Mouse (Mus musculus): ENCODE measurements around the gene Thsd4. TPM values are rescaled to one million over a fixed set of nuclear protein-coding genes. Genes with fewer than 3 reads are reported as not detected.
A peak's percentile ranks its signal among the peaks of the same experiment; 100 is the strongest.

Thsd4 gene
- total and polyA plus RNA-seq, 2 experiments: 0.70 to 0.92 TPM

DNA sequence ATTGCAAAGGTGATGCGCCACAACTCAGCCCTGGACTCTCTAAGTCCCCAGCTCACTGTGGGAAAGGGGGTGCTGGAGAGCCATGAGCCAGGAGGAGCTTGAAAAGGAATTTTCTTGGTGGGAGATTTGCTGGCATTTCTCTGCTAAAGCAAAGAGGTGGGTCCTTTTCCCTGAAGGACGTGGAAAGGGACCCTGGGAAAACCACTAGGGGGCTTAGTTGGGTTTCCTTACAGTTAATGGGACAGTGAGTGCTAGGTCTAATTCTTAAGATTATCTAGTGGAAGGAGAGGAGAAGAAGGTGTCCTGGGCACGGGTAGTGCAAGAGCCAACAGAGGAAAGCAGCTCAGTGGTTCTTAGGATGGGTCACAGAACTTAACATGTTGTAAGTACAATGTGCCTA lies 238.3 kb downstream of the Thsd4 start:
- Histone ChIP-seq H3K27ac (replicated peaks; ENCODE audit: insufficient read depth, low read depth, low read length) (no peak overlapping the region), H3K9ac (ENCODE audit: low read depth, low read length) (no peak overlapping the region), H3K79me2 (ENCODE audit: control insufficient read depth, insufficient read depth, low read length) (no peaks in the 10 kb centered on the region), H3K4me1 (ENCODE audit: control insufficient read depth, insufficient read depth, low read length) (no peaks in the 10 kb centered on the region), H3K4me3 (ENCODE audit: insufficient read depth, low read depth, low read length) (no peak overlapping the region), H3K27me3 (ENCODE audit: control insufficient read depth, insufficient read depth, low read length) (no peaks in the 10 kb centered on the region; the same call in 1 of the 2 replicates), H3K36me3 (ENCODE audit: control insufficient read depth, insufficient read depth, low read length) (no peaks in the 10 kb centered on the region)
- no peak for TF ChIP-seq POLR2A (IDR thresholded peaks at IDR 0.05; ENCODE audit: extremely low read depth, insufficient read depth, low read length)
- TF ChIP-seq CTCF (IDR thresholded peaks at IDR 0.05; ENCODE audit: low read depth, low read length): no peak
- DNase-seq (ENCODE audit: extremely low read depth, low read depth, low spot score): no peak
- WGBS: 79% methylated on average over 3 of the region's 3 CpGs

DNA sequence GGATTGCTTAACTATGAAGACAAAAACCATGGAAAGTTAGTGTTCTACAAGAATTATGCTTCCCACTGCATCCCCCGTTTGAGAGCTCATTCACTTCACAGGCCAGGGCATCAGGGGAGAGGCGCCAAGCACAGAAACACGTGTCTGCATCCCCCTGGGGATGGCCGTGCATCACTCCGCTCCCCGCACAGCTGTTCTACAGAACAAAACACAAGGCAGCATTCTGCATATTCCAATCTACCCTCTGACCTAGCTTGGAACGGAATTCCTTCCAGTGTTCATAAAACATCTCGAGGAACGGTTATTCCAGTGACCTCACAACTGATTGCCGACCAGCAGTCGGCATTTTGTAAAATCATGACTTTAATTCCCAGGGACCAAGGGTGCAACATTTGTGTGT lies 240.6 kb downstream of the Thsd4 start:
- no peaks in the 10 kb centered on the region for H3K36me3 ChIP-seq (ENCODE audit: control insufficient read depth, insufficient read depth, low read length)
- no peak for DNase-seq (ENCODE audit: extremely low read depth, low read depth, low spot score)
- H3K27ac ChIP-seq (replicated peaks; ENCODE audit: insufficient read depth, low read depth, low read length): no peak overlapping the region
- H3K79me2 ChIP-seq (ENCODE audit: control insufficient read depth, insufficient read depth, low read length): no peaks in the 10 kb centered on the region
- H3K4me1 ChIP-seq (ENCODE audit: control insufficient read depth, insufficient read depth, low read length): no peaks in the 10 kb centered on the region
- H3K9ac ChIP-seq (ENCODE audit: low read depth, low read length): no peak overlapping the region
- no peaks in the 10 kb centered on the region; the same call in 1 of the 2 replicates for H3K27me3 ChIP-seq (ENCODE audit: control insufficient read depth, insufficient read depth, low read length)
- H3K4me3 ChIP-seq (ENCODE audit: insufficient read depth, low read depth, low read length): no peak overlapping the region
- WGBS: 82% methylated on average over 11 of the region's 11 CpGs
- TF ChIP-seq POLR2A (IDR thresholded peaks at IDR 0.05; ENCODE audit: extremely low read depth, insufficient read depth, low read length): no peak
- TF ChIP-seq CTCF (IDR thresholded peaks at IDR 0.05; ENCODE audit: low read depth, low read length): no peak

DNA sequence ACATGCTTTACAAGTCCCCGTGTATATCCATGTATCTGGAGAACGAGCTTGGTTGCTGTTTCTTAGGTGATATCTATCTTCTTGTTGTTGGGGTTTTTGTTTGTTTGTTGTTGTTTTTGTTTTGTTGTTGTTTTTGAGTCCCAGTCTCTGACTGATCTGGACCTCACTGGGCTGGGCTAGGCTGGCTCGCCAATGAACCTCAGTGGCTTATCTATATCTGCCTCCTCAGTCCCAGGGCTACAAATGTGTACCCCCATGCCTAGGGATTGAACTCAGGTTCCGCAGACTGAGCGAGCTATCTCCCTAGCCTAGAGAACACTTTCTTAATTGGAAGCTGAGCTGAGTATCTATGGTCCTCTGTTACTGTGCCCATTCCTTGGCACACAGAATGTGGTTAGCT lies 241.1 kb downstream of the Thsd4 start:
- TF ChIP-seq POLR2A (IDR thresholded peaks at IDR 0.05; ENCODE audit: extremely low read depth, insufficient read depth, low read length): no peak
- TF ChIP-seq CTCF (IDR thresholded peaks at IDR 0.05; ENCODE audit: low read depth, low read length): no peak
- DNase-seq (ENCODE audit: extremely low read depth, low read depth, low spot score): no peak
- no peaks in the 10 kb centered on the region; the same call in 1 of the 2 replicates for H3K27me3 ChIP-seq (ENCODE audit: control insufficient read depth, insufficient read depth, low read length)
- no peaks in the 10 kb centered on the region for H3K79me2 ChIP-seq (ENCODE audit: control insufficient read depth, insufficient read depth, low read length)
- no peak overlapping the region for H3K9ac ChIP-seq (ENCODE audit: low read depth, low read length)
- no peak overlapping the region for H3K4me3 ChIP-seq (ENCODE audit: insufficient read depth, low read depth, low read length)
- H3K4me1 ChIP-seq (ENCODE audit: control insufficient read depth, insufficient read depth, low read length): no peaks in the 10 kb centered on the region
- no peak overlapping the region for H3K27ac ChIP-seq (replicated peaks; ENCODE audit: insufficient read depth, low read depth, low read length)
- H3K36me3 ChIP-seq (ENCODE audit: control insufficient read depth, insufficient read depth, low read length): no peaks in the 10 kb centered on the region
- 89% methylated on average over 5 of the region's 5 CpGs for WGBS

DNA sequence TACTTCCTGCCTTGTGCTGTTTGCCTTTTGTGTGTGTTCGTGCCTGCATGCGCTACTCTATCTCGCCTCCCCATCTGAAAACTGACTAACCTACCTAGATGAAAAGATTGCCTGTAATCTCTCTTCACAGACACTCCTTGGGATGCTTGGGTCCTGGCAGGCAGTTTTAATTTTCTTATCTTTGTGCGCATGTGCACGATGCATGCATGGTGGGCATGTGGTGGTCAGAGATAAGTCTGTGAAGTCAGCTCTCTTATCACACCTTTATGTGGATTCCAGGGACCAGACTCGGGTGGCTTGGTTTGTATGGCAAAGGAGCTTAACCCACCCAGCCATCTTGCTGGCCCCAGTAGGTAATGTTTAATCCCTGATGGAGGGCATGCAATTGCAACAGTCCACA lies 242.3 kb downstream of the Thsd4 start:
- no peak overlapping the region for H3K27ac ChIP-seq (replicated peaks; ENCODE audit: insufficient read depth, low read depth, low read length)

DNA sequence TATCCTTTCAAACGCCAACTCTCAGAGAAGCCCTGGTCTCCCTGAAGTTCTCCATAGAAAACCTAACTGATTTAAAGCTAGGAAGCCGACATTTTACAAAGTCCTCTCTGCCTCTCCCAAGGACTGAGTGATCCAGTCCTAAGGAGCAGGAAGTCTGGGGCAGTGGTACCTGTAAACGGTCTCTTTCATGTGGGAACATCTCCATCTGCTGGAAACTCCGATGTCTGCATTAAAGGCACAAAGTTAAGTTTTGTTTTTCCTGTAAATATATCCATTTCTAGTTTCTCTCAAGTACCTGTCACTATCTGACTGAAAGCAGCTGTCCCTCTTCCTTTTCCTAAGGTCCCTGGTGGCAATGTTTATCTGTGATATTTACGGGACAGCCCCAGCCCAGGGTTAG lies 245.5 kb downstream of the Thsd4 start:
- DNase-seq (ENCODE audit: extremely low read depth, low read depth, low spot score): no peak
- Histone ChIP-seq H3K27ac (replicated peaks; ENCODE audit: insufficient read depth, low read depth, low read length) (no peak overlapping the region), H3K9ac (ENCODE audit: low read depth, low read length) (no peak overlapping the region), H3K4me3 (ENCODE audit: insufficient read depth, low read depth, low read length) (no peak overlapping the region), H3K4me1 (ENCODE audit: control insufficient read depth, insufficient read depth, low read length) (no peaks in the 10 kb centered on the region), H3K36me3 (ENCODE audit: control insufficient read depth, insufficient read depth, low read length) (no peaks in the 10 kb centered on the region), H3K27me3 (ENCODE audit: control insufficient read depth, insufficient read depth, low read length) (no peaks in the 10 kb centered on the region), H3K79me2 (ENCODE audit: control insufficient read depth, insufficient read depth, low read length) (no peaks in the 10 kb centered on the region)
- TF ChIP-seq CTCF (IDR thresholded peaks at IDR 0.05; ENCODE audit: low read depth, low read length) (no peak), POLR2A (IDR thresholded peaks at IDR 0.05; ENCODE audit: extremely low read depth, insufficient read depth, low read length) (no peak)
- 61% methylated on average over 5 of the region's 5 CpGs for WGBS

More for the DNA sequence above, 242.3 kb downstream of the Thsd4 start:
- WGBS: 60% methylated on average over 6 of the region's 6 CpGs
- TF ChIP-seq CTCF (IDR thresholded peaks at IDR 0.05; ENCODE audit: low read depth, low read length) (no peak), POLR2A (IDR thresholded peaks at IDR 0.05; ENCODE audit: extremely low read depth, insufficient read depth, low read length) (no peak)
- no peak overlapping the region for H3K4me3 ChIP-seq (ENCODE audit: insufficient read depth, low read depth, low read length)
- no peaks in the 10 kb centered on the region for H3K79me2 ChIP-seq (ENCODE audit: control insufficient read depth, insufficient read depth, low read length)
- H3K27me3 ChIP-seq (ENCODE audit: control insufficient read depth, insufficient read depth, low read length): no peaks in the 10 kb centered on the region; the same call in 1 of the 2 replicates
- H3K36me3 ChIP-seq (ENCODE audit: control insufficient read depth, insufficient read depth, low read length): no peaks in the 10 kb centered on the region
- no peak for DNase-seq (ENCODE audit: extremely low read depth, low read depth, low spot score)
- no peaks in the 10 kb centered on the region for H3K4me1 ChIP-seq (ENCODE audit: control insufficient read depth, insufficient read depth, low read length)
- H3K9ac ChIP-seq (ENCODE audit: low read depth, low read length): no peak overlapping the region

DNA sequence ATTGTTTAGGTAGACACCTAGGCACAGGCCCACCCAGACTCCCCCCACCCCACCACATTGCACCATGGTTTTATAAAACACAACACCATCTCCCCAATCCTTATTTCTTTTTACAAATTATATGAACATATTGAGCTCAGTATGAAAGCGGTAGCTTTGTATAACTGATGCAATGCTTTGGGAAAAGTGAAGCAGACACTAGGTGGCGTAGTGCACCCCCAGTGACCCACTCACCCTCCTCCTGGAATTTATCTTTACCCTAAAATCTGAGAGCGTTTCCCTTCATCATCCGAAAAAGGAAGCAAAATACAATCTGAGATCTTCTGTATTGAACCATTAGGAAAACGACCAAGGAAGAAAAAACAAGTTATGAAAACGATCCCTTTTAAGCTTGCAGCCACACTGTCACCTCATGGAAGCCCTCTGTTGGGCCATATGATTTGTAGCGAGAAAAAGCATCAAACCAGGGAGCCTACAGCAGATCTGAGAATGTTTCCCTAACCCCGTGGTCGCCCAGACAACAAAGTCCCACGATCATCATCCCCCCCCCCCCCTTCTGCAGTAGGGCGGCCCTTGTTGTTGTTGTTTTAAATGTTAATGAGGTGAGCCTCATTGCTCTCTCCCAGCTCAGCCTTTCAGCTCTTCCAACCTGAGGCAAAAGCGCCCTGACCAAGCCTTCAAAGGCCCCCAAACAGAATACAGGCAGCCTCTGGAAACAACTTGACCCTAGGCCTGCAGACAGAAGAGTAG lies 246.3 kb downstream of the Thsd4 start:
- H3K4me1 ChIP-seq (ENCODE audit: control insufficient read depth, insufficient read depth, low read length): no peaks in the 10 kb centered on the region
- no peaks in the 10 kb centered on the region for H3K79me2 ChIP-seq (ENCODE audit: control insufficient read depth, insufficient read depth, low read length)
- H3K27me3 ChIP-seq (ENCODE audit: control insufficient read depth, insufficient read depth, low read length): no peaks in the 10 kb centered on the region
- H3K4me3 ChIP-seq (ENCODE audit: insufficient read depth, low read depth, low read length): no peak overlapping the region
- 62% methylated on average over 12 of the region's 12 CpGs for WGBS
- DNase-seq (ENCODE audit: extremely low read depth, low read depth, low spot score): no peak
- no peak overlapping the region for H3K9ac ChIP-seq (ENCODE audit: low read depth, low read length)
- H3K27ac ChIP-seq (replicated peaks; ENCODE audit: insufficient read depth, low read depth, low read length): no peak overlapping the region
- no peaks in the 10 kb centered on the region for H3K36me3 ChIP-seq (ENCODE audit: control insufficient read depth, insufficient read depth, low read length)
- TF ChIP-seq CTCF (IDR thresholded peaks at IDR 0.05; ENCODE audit: low read depth, low read length) (peak; percentile 23; the same call in 1 of the 2 replicates), POLR2A (IDR thresholded peaks at IDR 0.05; ENCODE audit: extremely low read depth, insufficient read depth, low read length) (no peak)
